Mouse (Mus musculus) C2C12 (cell line): Measurements from ENCODE around the gene Zpr1.
"Not testable (repeated sequence)": the region's sequence is repeated elsewhere in the genome, so short reads cannot be mapped to it uniquely, and the experiment has no call there.

Experiments
- CTCF ChIP-seq: IDR thresholded peaks from one replicate; pipeline ENCODE4 v1.5.1; 2011; ENCODE audit not compliant: control insufficient read depth, insufficient read depth, insufficient read length
- MYOD1 ChIP-seq: IDR thresholded peaks from one replicate; pipeline ENCODE4 v1.6.1; 2011; ENCODE audit warnings: low read depth; ENCODE audit not compliant: control insufficient read depth, insufficient read length
- MYOG ChIP-seq: IDR thresholded peaks from one replicate; pipeline ENCODE4 v1.6.1; 2011; ENCODE audit not compliant: control insufficient read depth, insufficient read length; ENCODE audit errors: extremely low read depth
- USF1 ChIP-seq: IDR thresholded peaks from one replicate; pipeline ENCODE4 v1.6.1; 2011; ENCODE audit warnings: low read depth, mild to moderate bottlenecking, control low read depth, moderate library complexity

DNA sequence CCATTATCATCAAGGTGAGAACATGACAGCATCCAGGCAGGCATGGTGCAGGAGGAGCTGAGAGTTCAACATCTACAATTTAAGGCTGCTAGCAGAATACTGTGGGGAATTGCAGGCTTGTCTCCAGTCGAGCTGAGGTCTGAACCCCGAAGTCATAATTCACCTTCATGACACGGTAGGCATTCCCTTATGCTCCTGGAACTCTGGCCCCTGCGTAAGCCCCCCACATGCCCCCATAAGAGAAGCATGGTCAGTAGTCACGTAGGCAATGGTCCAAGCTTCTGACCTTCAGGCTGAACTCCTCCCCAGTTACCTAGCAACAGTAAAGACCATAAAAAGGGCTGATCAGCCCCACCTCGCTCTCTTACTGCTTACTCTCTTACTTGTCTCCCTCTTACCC, 47.0 kb downstream of the Zpr1 start, which contains the start of gene 4931429L15Rik:
- not testable (repeated sequence) for TF ChIP-seq CTCF, MYOD1, USF1, MYOG
